Mouse (Mus musculus) testis, adult 2 months (tissue): ENCODE data around the gene Ankfn1. TPM values are rescaled to one million over a fixed set of nuclear protein-coding genes. Genes with fewer than 3 reads are reported as not detected.

Source experiments
- H3K27ac ChIP-seq: fragments of 200-500 bp; 2 replicates; pipeline ENCODE4 v1.5.1; 2012; ENCODE audit warnings: low read depth, low read length; ENCODE audit not compliant: control insufficient read depth, insufficient read depth
- H3K27me3 ChIP-seq: fragments of 200-500 bp; 2 replicates; pipeline ENCODE4 v1.6.1; 2012; ENCODE audit warnings: mild to moderate bottlenecking, low read length, moderate library complexity; ENCODE audit not compliant: control insufficient read depth, insufficient read depth
- H3K36me3 ChIP-seq: fragments of 200-500 bp; 2 replicates; pipeline ENCODE4 v1.6.1; 2012; ENCODE audit warnings: mild to moderate bottlenecking, low read length; ENCODE audit not compliant: control insufficient read depth, insufficient read depth
- H3K4me1 ChIP-seq: fragments of 200-500 bp; 2 replicates; pipeline ENCODE4 v1.6.1; 2012; ENCODE audit warnings: low read length; ENCODE audit not compliant: control insufficient read depth, insufficient read depth
- H3K4me3 ChIP-seq: fragments of 200-500 bp; 2 replicates; pipeline ENCODE4 v1.5.1; 2012; ENCODE audit warnings: low read depth, mild to moderate bottlenecking, low read length, moderate library complexity, mixed read lengths; ENCODE audit not compliant: control insufficient read depth
- CTCF ChIP-seq: fragments of 200-500 bp; IDR thresholded peaks from 2 replicates; pipeline ENCODE4 v1.5.1; 2012; ENCODE audit warnings: low read depth, mild to moderate bottlenecking, inconsistent platforms, low read length, moderate library complexity; ENCODE audit not compliant: control insufficient read depth, insufficient read depth, insufficient replicate concordance
- POLR2A ChIP-seq: fragments of 200-500 bp; IDR thresholded peaks from 2 replicates; pipeline ENCODE4 v1.6.1; 2012; ENCODE audit warnings: low read depth, mild to moderate bottlenecking, inconsistent platforms, low read length, moderate library complexity; ENCODE audit not compliant: control insufficient read depth
- polyA plus RNA-seq: library from polyadenylated mRNA; depleted of rRNA; stranded (reverse); fragments of >200 nt; gene quantifications from 2 replicates; pipeline ENCODE4 v1.2.3, GENCODE M21; 2012

Gene Ankfn1
- polyA plus RNA-seq, 1 experiment = 6.6 TPM

DNA sequence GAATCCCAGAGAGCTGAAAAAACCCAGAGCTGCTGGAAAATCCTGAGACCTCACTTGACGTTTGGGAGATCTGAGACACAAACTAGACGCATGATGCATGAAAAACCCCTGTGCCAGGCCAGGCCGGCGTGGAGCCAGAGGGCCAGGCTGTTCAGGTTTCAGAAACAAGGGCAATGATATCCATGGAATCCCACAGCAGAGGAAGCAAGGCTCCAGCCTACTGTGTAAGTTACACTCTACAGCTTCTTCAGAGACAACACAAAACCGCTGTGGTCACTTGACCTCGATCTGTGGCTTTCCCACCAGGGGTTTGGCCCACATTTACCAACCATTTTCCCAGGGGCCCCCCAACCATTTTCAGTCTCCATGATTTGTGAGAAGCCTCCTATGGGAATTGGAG, 171.1 kb downstream of the Ankfn1 start:
- Histone ChIP-seq H3K4me3 (no peak overlapping the region), H3K27me3 (no peaks in the 10 kb centered on the region), H3K36me3 (no peaks in the 10 kb centered on the region), H3K4me1 (no peaks in the 10 kb centered on the region), H3K27ac (no peak overlapping the region)
- no peak for TF ChIP-seq CTCF
- TF ChIP-seq POLR2A = no peak

DNA sequence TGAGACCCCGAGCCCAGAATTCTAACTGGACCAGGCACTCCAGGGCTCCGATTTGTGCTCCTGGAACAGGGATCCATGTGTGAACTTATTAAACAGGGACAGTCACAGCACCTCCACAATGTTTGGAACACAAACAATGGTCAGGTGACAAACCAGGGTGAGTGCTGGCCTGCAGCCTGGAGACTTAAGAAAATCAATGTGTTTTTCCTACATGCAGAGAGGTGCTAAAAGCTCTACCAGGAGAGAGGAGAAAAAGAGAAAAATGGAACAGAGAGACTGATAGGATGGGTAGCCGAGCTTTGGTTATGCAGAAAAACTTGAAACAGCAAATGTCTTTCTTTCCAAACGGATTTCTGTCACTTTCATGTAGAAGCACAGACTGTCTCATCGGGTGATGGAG, 174.5 kb downstream of the Ankfn1 start:
- TF ChIP-seq POLR2A = no peak
- TF ChIP-seq CTCF = no peak
- H3K27ac ChIP-seq = no peak overlapping the region
- no peak overlapping the region for H3K4me3 ChIP-seq
- H3K36me3 ChIP-seq = no peaks in the 10 kb centered on the region
- no peaks in the 10 kb centered on the region for H3K27me3 ChIP-seq
- H3K4me1 ChIP-seq = no peaks in the 10 kb centered on the region

DNA sequence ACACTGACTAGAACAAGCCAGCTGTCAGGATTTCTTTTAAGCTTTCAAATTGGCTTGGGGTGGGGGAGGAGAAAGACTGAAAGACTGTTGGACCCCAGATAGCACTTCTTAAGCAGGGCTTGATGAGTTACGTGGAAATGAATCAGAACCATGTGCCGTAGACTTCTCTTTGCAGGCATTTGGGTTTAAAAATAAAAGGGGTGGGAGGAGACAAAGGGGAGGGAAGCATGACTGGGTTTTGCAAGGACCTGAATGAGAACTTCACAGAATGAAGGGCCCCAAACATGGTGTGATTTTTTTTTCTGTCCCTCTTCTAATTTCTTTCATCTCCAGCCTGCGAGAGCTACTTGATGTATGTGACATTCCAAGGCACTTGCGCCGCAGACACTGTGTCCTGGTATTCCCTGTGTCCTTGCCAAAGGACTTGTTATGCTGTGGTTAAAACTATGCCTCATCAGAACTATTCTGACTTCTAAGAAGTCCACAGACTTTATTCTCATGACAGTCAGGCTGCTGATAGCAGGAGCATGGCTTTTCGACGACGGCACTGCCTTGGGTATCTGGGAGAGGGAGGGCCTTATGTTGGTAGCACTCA, 176.4 kb downstream of the Ankfn1 start:
- Histone ChIP-seq H3K36me3 (no peaks in the 10 kb centered on the region), H3K27me3 (no peaks in the 10 kb centered on the region), H3K27ac (no peak overlapping the region), H3K4me3 (no peak overlapping the region), H3K4me1 (no peaks in the 10 kb centered on the region)
- TF ChIP-seq POLR2A (no peak), CTCF (no peak)

DNA sequence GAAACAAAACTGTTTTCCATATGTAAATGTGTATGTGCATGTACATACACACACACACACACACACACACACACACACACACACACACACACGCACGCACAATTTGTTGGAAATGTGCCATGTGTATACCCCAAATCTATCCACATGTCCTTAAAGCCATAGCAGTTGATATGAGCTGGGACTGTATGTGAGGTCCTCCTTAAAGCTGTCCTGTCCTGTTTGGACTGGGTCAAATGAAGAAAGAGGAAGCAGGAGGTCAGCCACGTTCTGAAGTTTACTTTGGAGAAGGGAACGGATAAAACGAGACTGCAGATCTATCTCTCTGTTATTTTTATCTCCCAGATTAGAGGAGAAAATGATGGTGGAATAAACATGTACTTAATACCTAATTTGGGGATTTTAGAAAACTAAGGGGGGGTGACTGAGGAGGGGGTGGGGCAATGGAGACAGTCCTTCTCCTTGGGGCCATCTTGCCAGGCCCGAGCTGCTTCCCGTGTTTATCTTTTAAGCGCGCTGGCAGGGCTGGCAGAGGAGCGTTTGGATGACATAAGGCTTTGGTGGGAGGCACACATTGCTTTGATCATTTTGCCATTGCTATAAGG, 187.1 kb downstream of the Ankfn1 start:
- no peaks in the 10 kb centered on the region for H3K36me3 ChIP-seq
- H3K4me3 ChIP-seq = no peak overlapping the region
- TF ChIP-seq CTCF = no peak
- no peak for TF ChIP-seq POLR2A
- H3K4me1 ChIP-seq = no peaks in the 10 kb centered on the region
- H3K27me3 ChIP-seq = no peaks in the 10 kb centered on the region
- H3K27ac ChIP-seq = no peak overlapping the region

DNA sequence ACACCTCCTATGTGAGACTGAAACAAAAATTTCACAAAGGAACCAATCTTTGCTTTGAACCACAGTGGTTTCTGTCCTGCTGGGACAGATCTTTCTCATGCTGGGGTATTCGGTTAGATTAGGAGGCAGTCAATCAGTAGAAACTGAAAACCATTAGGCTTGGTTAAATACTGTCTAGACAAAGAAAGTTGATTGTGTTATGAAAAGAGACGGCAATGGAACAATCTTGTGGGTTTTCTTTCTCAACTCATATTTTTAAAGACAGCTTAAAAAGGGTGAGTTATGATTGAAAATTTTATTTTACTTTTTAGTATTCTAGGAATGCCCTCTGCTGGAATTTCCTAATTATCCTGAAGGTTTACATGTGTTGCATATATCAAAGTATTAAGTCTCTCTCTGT, 191.1 kb downstream of the Ankfn1 start:
- Histone ChIP-seq H3K27me3 (no peaks in the 10 kb centered on the region), H3K27ac (no peak overlapping the region), H3K4me3 (no peak overlapping the region), H3K36me3 (no peaks in the 10 kb centered on the region), H3K4me1 (no peaks in the 10 kb centered on the region)
- TF ChIP-seq POLR2A = no peak
- TF ChIP-seq CTCF = no peak

DNA sequence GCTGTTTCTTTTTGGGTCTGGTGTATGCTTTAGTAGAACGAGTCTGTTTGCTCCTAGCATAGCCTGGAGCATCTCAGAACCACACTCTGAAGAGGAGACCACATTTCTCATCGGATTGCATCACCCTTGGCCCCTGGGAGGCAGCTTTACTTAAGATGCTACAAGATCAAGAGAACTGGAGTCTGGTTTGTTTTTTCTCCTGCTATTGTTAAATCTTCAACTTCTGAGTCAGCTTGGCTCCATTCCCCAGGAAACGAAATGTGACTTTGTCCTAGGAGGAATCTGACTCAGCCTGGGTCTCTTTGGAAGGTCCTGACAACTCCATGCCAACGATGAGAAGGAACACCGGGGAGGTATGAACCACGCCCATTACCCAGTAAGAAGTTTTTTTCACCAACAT, 197.6 kb downstream of the Ankfn1 start:
- Histone ChIP-seq H3K27ac (no peak overlapping the region), H3K27me3 (no peaks in the 10 kb centered on the region), H3K4me3 (no peak overlapping the region), H3K36me3 (no peaks in the 10 kb centered on the region), H3K4me1 (no peaks in the 10 kb centered on the region; the same call in 1 of the 2 replicates)
- TF ChIP-seq CTCF (no peak), POLR2A (no peak)

DNA sequence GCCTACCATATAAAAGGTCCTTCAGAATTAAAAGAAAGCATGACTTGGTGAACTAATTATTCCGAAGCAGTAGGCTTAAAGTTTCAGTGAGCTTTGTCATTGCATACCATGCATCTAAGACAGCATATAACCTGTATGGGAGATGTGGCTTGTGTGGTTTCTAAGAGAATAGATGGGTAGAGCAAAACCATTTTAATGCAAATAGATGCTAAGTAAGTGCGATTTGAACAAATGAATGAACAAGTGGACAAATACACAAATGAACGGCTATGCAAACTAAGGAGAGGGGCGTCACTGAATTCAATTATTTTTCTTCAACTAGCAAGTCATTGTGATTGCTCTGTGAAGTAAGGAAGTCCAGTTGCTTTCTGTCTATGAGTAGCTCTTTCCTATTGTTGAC, 198.3 kb downstream of the Ankfn1 start:
- H3K36me3 ChIP-seq = no peaks in the 10 kb centered on the region
- no peak for TF ChIP-seq CTCF
- no peak for TF ChIP-seq POLR2A
- H3K27ac ChIP-seq = no peak overlapping the region
- H3K4me3 ChIP-seq = no peak overlapping the region
- no peaks in the 10 kb centered on the region for H3K27me3 ChIP-seq
- H3K4me1 ChIP-seq = no peaks in the 10 kb centered on the region; the same call in 1 of the 2 replicates
